Mouse (Mus musculus): ENCODE data around the gene Hbs1l. TPM values are rescaled to one million over a fixed set of nuclear protein-coding genes. Genes with fewer than 3 reads are reported as not detected.

Hbs1l gene
- polyA plus RNA-seq, 1 experiment, result not detected

GRCm38 (mm10) chr10:21349946-21350345 lies 54.2 kb downstream of the Hbs1l start:
- Histone ChIP-seq H3K4me1 (ENCODE audit: control insufficient read depth, insufficient read depth, low read length) (no peaks in the 10 kb centered on the region), H3K4me3 (ENCODE audit: insufficient read depth, low read depth, low read length) (no peak overlapping the region), H3K27ac (ENCODE audit: insufficient read depth, low read depth, low read length) (no peak overlapping the region)
- TF ChIP-seq POLR2A (IDR thresholded peaks at IDR 0.05; ENCODE audit: insufficient read depth, low read depth, low read length) (no peak), CTCF (IDR thresholded peaks at IDR 0.05; ENCODE audit: insufficient read depth, low read depth, low read length) (no peak)
- WGBS, result 100% methylated on average over 2 of the region's 2 CpGs

GRCm38 (mm10) chr10:21350531-21351515 lies 55.0 kb downstream of the Hbs1l start:
- TF ChIP-seq CTCF (IDR thresholded peaks at IDR 0.05; ENCODE audit: insufficient read depth, low read depth, low read length) (no peak), POLR2A (IDR thresholded peaks at IDR 0.05; ENCODE audit: insufficient read depth, low read depth, low read length) (no peak)
- no peak overlapping the region for H3K27ac ChIP-seq (ENCODE audit: insufficient read depth, low read depth, low read length)
- H3K4me1 ChIP-seq (ENCODE audit: control insufficient read depth, insufficient read depth, low read length), result no peaks in the 10 kb centered on the region
- WGBS, result 93% methylated on average over 11 of the region's 11 CpGs
- no peak overlapping the region for H3K4me3 ChIP-seq (ENCODE audit: insufficient read depth, low read depth, low read length)

GRCm38 (mm10) chr10:21351766-21352165 lies 56.0 kb downstream of the Hbs1l start:
- Histone ChIP-seq H3K27ac (ENCODE audit: insufficient read depth, low read depth, low read length) (no peak overlapping the region), H3K4me1 (ENCODE audit: control insufficient read depth, insufficient read depth, low read length) (no peaks in the 10 kb centered on the region), H3K4me3 (ENCODE audit: insufficient read depth, low read depth, low read length) (no peak overlapping the region)
- no peak for TF ChIP-seq POLR2A (IDR thresholded peaks at IDR 0.05; ENCODE audit: insufficient read depth, low read depth, low read length)
- no peak for TF ChIP-seq CTCF (IDR thresholded peaks at IDR 0.05; ENCODE audit: insufficient read depth, low read depth, low read length)
- 89% methylated on average over 12 of the region's 12 CpGs for WGBS

GRCm38 (mm10) chr10:21353890-21354289 lies 58.1 kb downstream of the Hbs1l start:
- 74% methylated on average over 5 of the region's 5 CpGs for WGBS
- TF ChIP-seq CTCF (IDR thresholded peaks at IDR 0.05; ENCODE audit: insufficient read depth, low read depth, low read length), result no peak
- no peak for TF ChIP-seq POLR2A (IDR thresholded peaks at IDR 0.05; ENCODE audit: insufficient read depth, low read depth, low read length)
- Histone ChIP-seq H3K4me1 (ENCODE audit: control insufficient read depth, insufficient read depth, low read length) (no peaks in the 10 kb centered on the region), H3K4me3 (ENCODE audit: insufficient read depth, low read depth, low read length) (no peak overlapping the region), H3K27ac (ENCODE audit: insufficient read depth, low read depth, low read length) (no peak overlapping the region)

- Histone ChIP-seq H3K4me3 (ENCODE audit: insufficient read depth, low read depth, low read length) (no peak overlapping the region), H3K4me1 (ENCODE audit: control insufficient read depth, insufficient read depth, low read length) (no peaks in the 10 kb centered on the region), H3K27ac (ENCODE audit: insufficient read depth, low read depth, low read length) (no peak overlapping the region)
- WGBS, result 93% methylated on average over 7 of the region's 7 CpGs
- TF ChIP-seq POLR2A (IDR thresholded peaks at IDR 0.05; ENCODE audit: insufficient read depth, low read depth, low read length), result no peak
- TF ChIP-seq CTCF (IDR thresholded peaks at IDR 0.05; ENCODE audit: insufficient read depth, low read depth, low read length), result no peak
Observed at GRCm38 (mm10) chr10:21354506-21354905, 58.7 kb downstream of the Hbs1l start.

GRCm38 (mm10) chr10:21357986-21358385 lies 62.2 kb downstream of the Hbs1l start:
- Histone ChIP-seq H3K4me1 (ENCODE audit: control insufficient read depth, insufficient read depth, low read length) (no peaks in the 10 kb centered on the region), H3K4me3 (ENCODE audit: insufficient read depth, low read depth, low read length) (no peak overlapping the region), H3K27ac (ENCODE audit: insufficient read depth, low read depth, low read length) (no peak overlapping the region)
- TF ChIP-seq POLR2A (IDR thresholded peaks at IDR 0.05; ENCODE audit: insufficient read depth, low read depth, low read length), result no peak
- TF ChIP-seq CTCF (IDR thresholded peaks at IDR 0.05; ENCODE audit: insufficient read depth, low read depth, low read length), result no peak
- WGBS, result 93% methylated on average over 8 of the region's 8 CpGs

GRCm38 (mm10) chr10:21359086-21359485 lies 63.3 kb downstream of the Hbs1l start:
- 87% methylated on average over 4 of the region's 4 CpGs for WGBS
- TF ChIP-seq POLR2A (IDR thresholded peaks at IDR 0.05; ENCODE audit: insufficient read depth, low read depth, low read length) (no peak), CTCF (IDR thresholded peaks at IDR 0.05; ENCODE audit: insufficient read depth, low read depth, low read length) (no peak)
- Histone ChIP-seq H3K27ac (ENCODE audit: insufficient read depth, low read depth, low read length) (no peak overlapping the region), H3K4me1 (ENCODE audit: control insufficient read depth, insufficient read depth, low read length) (no peaks in the 10 kb centered on the region), H3K4me3 (ENCODE audit: insufficient read depth, low read depth, low read length) (no peak overlapping the region)

GRCm38 (mm10) chr10:21361871-21362270 lies 66.1 kb downstream of the Hbs1l start:
- no peak overlapping the region for H3K27ac ChIP-seq (ENCODE audit: insufficient read depth, low read depth, low read length)
- no peaks in the 10 kb centered on the region for H3K4me1 ChIP-seq (ENCODE audit: control insufficient read depth, insufficient read depth, low read length)
- H3K4me3 ChIP-seq (ENCODE audit: insufficient read depth, low read depth, low read length), result no peak overlapping the region
- TF ChIP-seq POLR2A (IDR thresholded peaks at IDR 0.05; ENCODE audit: insufficient read depth, low read depth, low read length) (no peak), CTCF (IDR thresholded peaks at IDR 0.05; ENCODE audit: insufficient read depth, low read depth, low read length) (no peak)
- 90% methylated on average over 7 of the region's 7 CpGs for whole genome bisulfite sequencing

GRCm38 (mm10) chr10:21363297-21363696 lies 67.5 kb downstream of the Hbs1l start:
- H3K27ac ChIP-seq (ENCODE audit: insufficient read depth, low read depth, low read length), result no peak overlapping the region
- 91% methylated on average over 4 of the region's 4 CpGs for WGBS
- no peaks in the 10 kb centered on the region for H3K4me1 ChIP-seq (ENCODE audit: control insufficient read depth, insufficient read depth, low read length)
- H3K4me3 ChIP-seq (ENCODE audit: insufficient read depth, low read depth, low read length), result no peak overlapping the region
- TF ChIP-seq CTCF (IDR thresholded peaks at IDR 0.05; ENCODE audit: insufficient read depth, low read depth, low read length), result no peak
- no peak for TF ChIP-seq POLR2A (IDR thresholded peaks at IDR 0.05; ENCODE audit: insufficient read depth, low read depth, low read length)
